ENCODE assay signal across 16 mouse cellular contexts in genomic region chr5:139556116-139556678, GRCm38 (mm10). TPM values are rescaled to one million over a fixed set of nuclear protein-coding genes. Genes with fewer than 3 reads are reported as not detected.
"Had no signal": no experiment of that assay in that cellular context is flagged by ENCODE, and none has a peak within 500 bp of the region (broad histone marks: within the 10 kb centered on the region; RNA-seq: fewer than 3 reads in every experiment).

No protein-coding gene starts in this region.

- H3K4me3 ChIP-seq: left cerebral cortex, adult 2 months; limb, embryonic 12.5 days; liver, embryonic 13.5 days; lung, embryonic 15.5 days; midbrain, embryonic 15.5 days had no signal

- DNase-seq: kidney, postnatal 25 days; liver; liver, embryonic 13.5 days; liver, postnatal 0 days; lung, postnatal 14 days; right cerebral cortex, adult 18-20 months; right cerebral cortex, postnatal 25 days; thymus, postnatal 4 days had no signal

- ATAC-seq: intestine, postnatal 0 days; liver, postnatal 0 days; midbrain, embryonic 15.5 days had no signal

- H3K36me3 ChIP-seq: limb, embryonic 12.5 days; liver, embryonic 13.5 days; lung, embryonic 15.5 days; midbrain, embryonic 15.5 days had no signal

- H3K4me2 ChIP-seq: limb, embryonic 12.5 days; liver, embryonic 13.5 days; lung, embryonic 15.5 days; midbrain, embryonic 15.5 days had no signal

- H3K9me3 ChIP-seq: limb, embryonic 12.5 days; liver, embryonic 13.5 days; lung, embryonic 15.5 days; midbrain, embryonic 15.5 days had no signal

- H3K9ac ChIP-seq: limb, embryonic 12.5 days; liver, embryonic 13.5 days; liver, postnatal 0 days; lung, embryonic 15.5 days; midbrain, embryonic 15.5 days had no signal

- H3K27ac ChIP-seq: left cerebral cortex, adult 2 months; limb, embryonic 12.5 days; liver, embryonic 13.5 days; lung, embryonic 15.5 days; macrophage; midbrain, embryonic 15.5 days had no signal

- H3K4me1 ChIP-seq: liver, embryonic 13.5 days had no signal

RNA-seq across cellular contexts. Expression of gene Uncx, which starts 12.9 kb away (rescaled TPM):
- polyA plus RNA-seq: intestine, postnatal 0 days; liver, embryonic 13.5 days; liver, postnatal 0 days; macrophage; small intestine, adult 2 months; stomach, embryonic 16.5 days had no signal
